Mouse (Mus musculus): Measurements from ENCODE around the gene H2-T22. TPM values are rescaled to one million over a fixed set of nuclear protein-coding genes. Genes with fewer than 3 reads are reported as not detected.
"Not testable (repeated sequence)": the region's sequence is repeated elsewhere in the genome, so short reads cannot be mapped to it uniquely, and the experiment has no call there.

Gene H2-T22
- 23.5 and 45.8 TPM in 2 replicates for polyA plus RNA-seq (2011; ENCODE audit: insufficient read depth, insufficient read length, low replicate concordance, missing spikeins)

GRCm38 (mm10) chr17:36042610-36043169 is at the start of gene H2-T22, which contains the start of gene Gm6034:
TSS of gene H2-T22 (minus strand) at chr17:36042747.
TSS of gene Gm6034 (plus strand) at chr17:36042961.
- Histone ChIP-seq H3K27ac (ENCODE audit: control insufficient read depth, insufficient read depth, low read depth, low read length, poor library complexity) (peak within 1 kb of the TSS; percentile 58), H3K4me3 (replicated peaks; ENCODE audit: control insufficient read depth, low read depth, low read length) (peak within 1 kb of the TSS; percentile 92)
- WGBS = under 1% methylated on average over 12 of the region's 12 CpGs
- peak; percentile 25; the same call in 1 of the 2 replicates for TF ChIP-seq POLR2A (IDR thresholded peaks at IDR 0.05; ENCODE audit: borderline replicate concordance, control insufficient read depth, low read depth, low read length)
- H3K4me1 ChIP-seq (ENCODE audit: control insufficient read depth, insufficient read depth, low read length) = not testable (repeated sequence)

DNA sequence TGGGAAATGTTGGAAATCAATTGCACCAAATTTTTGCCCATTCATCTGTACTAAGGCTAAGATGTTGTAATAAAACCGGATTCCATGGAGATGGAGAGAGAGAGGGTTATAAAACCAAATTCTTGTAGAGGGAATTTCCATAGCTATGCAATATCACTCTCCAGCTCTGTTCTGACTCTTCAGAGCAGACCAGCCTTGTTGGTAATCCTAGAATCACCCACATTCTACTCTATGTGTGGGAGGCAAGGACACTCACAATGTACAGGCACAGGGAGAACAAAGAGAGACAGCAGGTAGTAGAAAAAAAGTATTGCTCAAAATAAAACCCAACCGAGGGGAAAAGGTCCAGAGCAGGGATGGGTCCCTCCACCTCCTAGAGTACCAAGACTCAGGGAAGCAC is 49.4 kb upstream of the H2-T22 start:
- WGBS = no CpG with 5 or more reads among the region's 2 CpGs
- H3K27ac ChIP-seq (ENCODE audit: control insufficient read depth, insufficient read depth, low read depth, low read length, poor library complexity); H3K4me3 ChIP-seq (replicated peaks; ENCODE audit: control insufficient read depth, low read depth, low read length); H3K4me1 ChIP-seq (ENCODE audit: control insufficient read depth, insufficient read depth, low read length): not testable (repeated sequence)

DNA sequence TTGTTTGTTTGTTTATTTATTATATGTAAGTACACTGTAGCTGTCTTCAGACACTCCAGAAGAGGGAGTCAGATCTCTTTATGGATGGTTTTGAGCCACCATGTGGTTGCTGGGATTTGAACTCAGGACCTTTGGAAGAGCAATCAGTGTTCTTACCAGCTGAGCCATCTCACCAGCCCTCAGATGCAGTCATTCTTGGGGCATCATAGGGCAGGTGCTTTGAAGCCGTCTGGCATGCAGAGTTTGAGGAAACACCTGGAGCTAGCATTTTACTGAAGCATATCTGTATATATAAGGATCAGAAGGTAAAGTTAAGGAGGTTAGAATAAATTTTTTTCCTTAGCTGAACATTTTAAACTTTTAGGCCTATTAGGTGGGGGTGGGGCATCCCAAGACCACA is 43.4 kb upstream of the H2-T22 start:
- H3K4me3 ChIP-seq (replicated peaks; ENCODE audit: control insufficient read depth, low read depth, low read length); H3K27ac ChIP-seq (ENCODE audit: control insufficient read depth, insufficient read depth, low read depth, low read length, poor library complexity); H3K4me1 ChIP-seq (ENCODE audit: control insufficient read depth, insufficient read depth, low read length): not testable (repeated sequence)
- WGBS = 62% methylated on average over 1 of the region's 1 CpGs

GRCm38 (mm10) chr17:36083870-36084451 is 41.4 kb upstream of the H2-T22 start:
- H3K4me1 ChIP-seq (ENCODE audit: control insufficient read depth, insufficient read depth, low read length) = no peaks in the 10 kb centered on the region
- TF ChIP-seq POLR2A (IDR thresholded peaks at IDR 0.05; ENCODE audit: borderline replicate concordance, control insufficient read depth, low read depth, low read length) = no peak
- no peak for TF ChIP-seq CTCF (IDR thresholded peaks at IDR 0.05; ENCODE audit: control insufficient read depth, insufficient read depth, low read length)
- under 1% methylated on average over 42 of the region's 42 CpGs for WGBS
- H3K4me3 ChIP-seq (replicated peaks; ENCODE audit: control insufficient read depth, low read depth, low read length) = peak overlapping the region; percentile 89
- H3K27ac ChIP-seq (ENCODE audit: control insufficient read depth, insufficient read depth, low read depth, low read length, poor library complexity) = no peak overlapping the region; the same call in 1 of the 2 replicates

DNA sequence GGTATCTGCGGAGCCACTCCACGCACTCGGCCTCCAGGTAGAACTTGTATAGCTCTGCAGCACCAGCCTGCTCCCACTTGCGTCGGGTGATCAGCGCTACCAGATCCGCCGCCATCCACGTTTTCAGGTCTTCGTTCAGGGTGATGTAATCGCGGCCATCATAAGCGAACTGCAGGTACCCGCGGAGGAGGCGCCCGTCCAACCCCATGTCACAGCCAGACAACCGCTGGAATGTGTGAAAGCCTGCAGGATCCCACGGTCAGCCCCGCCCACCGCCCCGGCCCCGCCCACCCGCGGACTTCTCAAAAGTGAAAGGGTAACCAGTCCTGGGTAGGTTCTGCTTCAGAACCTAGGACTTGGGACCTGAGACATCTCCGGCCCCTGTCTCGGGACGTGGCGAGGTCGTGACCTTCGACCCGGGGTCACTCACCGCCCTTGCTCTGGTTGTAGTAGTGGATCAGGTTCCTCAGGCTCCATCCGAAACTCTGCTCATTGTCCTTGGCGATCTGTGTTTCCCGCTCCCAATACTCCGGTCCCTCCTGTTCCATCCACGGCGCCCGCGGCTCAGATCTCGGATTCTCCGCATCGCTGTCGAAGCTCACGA is 40.8 kb upstream of the H2-T22 start:
- no peaks in the 10 kb centered on the region for H3K4me1 ChIP-seq (ENCODE audit: control insufficient read depth, insufficient read depth, low read length)
- TF ChIP-seq POLR2A (IDR thresholded peaks at IDR 0.05; ENCODE audit: borderline replicate concordance, control insufficient read depth, low read depth, low read length) (no peak), CTCF (IDR thresholded peaks at IDR 0.05; ENCODE audit: control insufficient read depth, insufficient read depth, low read length) (no peak)
- H3K27ac ChIP-seq (ENCODE audit: control insufficient read depth, insufficient read depth, low read depth, low read length, poor library complexity) = no peak overlapping the region
- whole genome bisulfite sequencing = 1% methylated on average over 46 of the region's 46 CpGs
- H3K4me3 ChIP-seq (replicated peaks; ENCODE audit: control insufficient read depth, low read depth, low read length) = peak overlapping the region; percentile 89

GRCm38 (mm10) chr17:36082519-36083232 is 40.1 kb upstream of the H2-T22 start:
- not testable (repeated sequence) for H3K27ac ChIP-seq (ENCODE audit: control insufficient read depth, insufficient read depth, low read depth, low read length, poor library complexity); H3K4me1 ChIP-seq (ENCODE audit: control insufficient read depth, insufficient read depth, low read length); H3K4me3 ChIP-seq (replicated peaks; ENCODE audit: control insufficient read depth, low read depth, low read length)
- WGBS = 35% methylated on average over 6 of the region's 6 CpGs

DNA sequence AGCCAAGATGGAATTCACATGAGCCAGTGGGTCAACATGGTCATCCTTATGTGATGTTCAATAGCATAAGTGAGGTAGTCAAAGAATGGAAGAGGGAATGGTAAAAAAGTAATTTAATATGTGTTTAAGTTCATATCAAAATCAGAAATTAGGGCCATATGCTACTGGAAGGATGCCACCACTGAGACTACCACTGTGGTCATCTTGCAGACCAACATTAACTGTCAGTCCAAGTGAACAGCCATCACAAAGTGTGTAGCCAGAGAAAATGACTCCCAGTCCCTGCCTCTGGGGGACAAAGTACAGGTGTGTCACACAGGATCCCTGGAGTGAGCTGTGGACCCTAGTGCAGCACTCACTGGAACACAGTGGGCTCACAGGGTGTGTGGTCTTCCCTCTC is 39.4 kb upstream of the H2-T22 start:
- H3K4me1 ChIP-seq (ENCODE audit: control insufficient read depth, insufficient read depth, low read length); H3K4me3 ChIP-seq (replicated peaks; ENCODE audit: control insufficient read depth, low read depth, low read length); H3K27ac ChIP-seq (ENCODE audit: control insufficient read depth, insufficient read depth, low read depth, low read length, poor library complexity): not testable (repeated sequence)

- TF ChIP-seq POLR2A (IDR thresholded peaks at IDR 0.05; ENCODE audit: borderline replicate concordance, control insufficient read depth, low read depth, low read length) (no peak), CTCF (IDR thresholded peaks at IDR 0.05; ENCODE audit: control insufficient read depth, insufficient read depth, low read length) (peak; percentile 70)
- 12% methylated on average over 2 of the region's 2 CpGs for WGBS
- Histone ChIP-seq H3K4me3 (replicated peaks; ENCODE audit: control insufficient read depth, low read depth, low read length) (no peak overlapping the region), H3K4me1 (ENCODE audit: control insufficient read depth, insufficient read depth, low read length) (no peaks in the 10 kb centered on the region), H3K27ac (ENCODE audit: control insufficient read depth, insufficient read depth, low read depth, low read length, poor library complexity) (no peak overlapping the region)
These were observed 18.3 kb upstream of the H2-T22 start for GRCm38 (mm10) chr17:36060829-36061228.

GRCm38 (mm10) chr17:36058362-36058761 is 15.8 kb upstream of the H2-T22 start, which contains the start of gene Gm11127:
TSS of gene Gm11127 (minus strand) at chr17:36058371.
- not testable (repeated sequence) for H3K4me3 ChIP-seq (replicated peaks; ENCODE audit: control insufficient read depth, low read depth, low read length); H3K27ac ChIP-seq (ENCODE audit: control insufficient read depth, insufficient read depth, low read depth, low read length, poor library complexity); H3K4me1 ChIP-seq (ENCODE audit: control insufficient read depth, insufficient read depth, low read length)
- 58% methylated on average over 1 of the region's 1 CpGs for WGBS

DNA sequence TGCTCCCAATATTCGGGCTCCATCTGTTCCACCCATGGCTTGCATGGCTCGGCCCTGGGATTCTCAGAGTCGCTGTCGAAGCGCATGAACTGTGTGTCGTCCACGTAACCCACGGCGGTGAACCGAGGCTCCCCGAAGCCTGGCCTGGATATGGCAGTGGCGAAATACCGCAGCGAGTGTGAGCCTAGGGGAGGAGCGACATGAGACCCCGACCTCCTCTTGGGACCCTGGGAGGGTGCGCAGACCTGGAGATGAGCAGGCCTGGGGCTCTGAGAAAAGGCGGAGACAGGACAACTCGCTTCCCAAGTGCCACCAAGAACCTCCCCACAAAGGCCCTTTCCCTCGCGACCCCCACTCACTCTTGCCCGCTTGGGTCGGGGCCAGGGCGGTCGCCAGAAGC is 15.4 kb upstream of the H2-T22 start:
- not testable (repeated sequence) for H3K4me3 ChIP-seq (replicated peaks; ENCODE audit: control insufficient read depth, low read depth, low read length); H3K27ac ChIP-seq (ENCODE audit: control insufficient read depth, insufficient read depth, low read depth, low read length, poor library complexity); H3K4me1 ChIP-seq (ENCODE audit: control insufficient read depth, insufficient read depth, low read length)
- WGBS = 83% methylated on average over 25 of the region's 25 CpGs
